Mouse (Mus musculus) liver, embryonic 13.5 days (tissue): Measurements from ENCODE around the gene Nrbp1. TPM values are rescaled to one million over a fixed set of nuclear protein-coding genes. Genes with fewer than 3 reads are reported as not detected.

Source experiments
- ATAC-seq: fragments of 200-750 bp; cut with Nextera tagmentation; 2 replicates; pipeline ENCODE4 v1.8.0; 2017; ENCODE audit warnings: low read depth, mild to moderate bottlenecking, moderate number of reproducible peaks, moderate library complexity
- DNase-seq: peaks from one replicate; pipeline ENCODE4 v3.0.0; 2022
- H3K27ac ChIP-seq: fragments of 300-500 bp; sonication (generic); 2 replicates; pipeline ENCODE4 v1.5.1; 2015; ENCODE audit warnings: moderate library complexity, mild to moderate bottlenecking, inconsistent platforms
- H3K27me3 ChIP-seq: fragments of 300-500 bp; sonication (generic); 2 replicates; pipeline ENCODE4 v1.6.1; 2015; ENCODE audit warnings: mild to moderate bottlenecking, inconsistent platforms
- H3K36me3 ChIP-seq: fragments of 300-500 bp; sonication (generic); 2 replicates; pipeline ENCODE4 v1.6.1; 2015; ENCODE audit warnings: mild to moderate bottlenecking, inconsistent platforms
- H3K4me1 ChIP-seq: fragments of 300-500 bp; sonication (generic); replicated peaks from 2 replicates; pipeline ENCODE4 v1.6.1; 2015; ENCODE audit warnings: inconsistent platforms
- H3K4me2 ChIP-seq: fragments of 300-500 bp; sonication (generic); 2 replicates; pipeline ENCODE4 v1.6.1; 2015; ENCODE audit warnings: inconsistent platforms, mild to moderate bottlenecking, moderate library complexity
- H3K4me3 ChIP-seq: fragments of 300-500 bp; sonication (generic); replicated peaks from 2 replicates; pipeline ENCODE4 v1.5.1; 2015; ENCODE audit warnings: mild to moderate bottlenecking, inconsistent platforms
- H3K9ac ChIP-seq: fragments of 300-500 bp; sonication (generic); 2 replicates; pipeline ENCODE4 v1.6.1; 2015; ENCODE audit warnings: mild to moderate bottlenecking, inconsistent platforms
- H3K9me3 ChIP-seq: fragments of 300-500 bp; sonication (generic); replicated peaks from 2 replicates; pipeline ENCODE4 v1.6.1; 2016; ENCODE audit warnings: inconsistent platforms
- WGBS: fragments of 180-500 bp; shearing (Covaris S2); methylation state at CpG from one replicate; pipeline ENCODE4 v1.1.7; 2015; ENCODE audit not compliant: insufficient replicate concordance; 5-methylcytosine and 5-hydroxymethylcytosine counted together
- polyA plus RNA-seq: library from polyadenylated mRNA; unstranded; fragments of >200 nt; fragmentation: Nextera tagmentation; extraction: Ambion mirVana; gene quantifications from 2 replicates; pipeline ENCODE4 v1.2.1, GENCODE M21; 2015

The Nrbp1 gene
- 47.7 and 54.7 TPM in 2 replicates for polyA plus RNA-seq

DNA sequence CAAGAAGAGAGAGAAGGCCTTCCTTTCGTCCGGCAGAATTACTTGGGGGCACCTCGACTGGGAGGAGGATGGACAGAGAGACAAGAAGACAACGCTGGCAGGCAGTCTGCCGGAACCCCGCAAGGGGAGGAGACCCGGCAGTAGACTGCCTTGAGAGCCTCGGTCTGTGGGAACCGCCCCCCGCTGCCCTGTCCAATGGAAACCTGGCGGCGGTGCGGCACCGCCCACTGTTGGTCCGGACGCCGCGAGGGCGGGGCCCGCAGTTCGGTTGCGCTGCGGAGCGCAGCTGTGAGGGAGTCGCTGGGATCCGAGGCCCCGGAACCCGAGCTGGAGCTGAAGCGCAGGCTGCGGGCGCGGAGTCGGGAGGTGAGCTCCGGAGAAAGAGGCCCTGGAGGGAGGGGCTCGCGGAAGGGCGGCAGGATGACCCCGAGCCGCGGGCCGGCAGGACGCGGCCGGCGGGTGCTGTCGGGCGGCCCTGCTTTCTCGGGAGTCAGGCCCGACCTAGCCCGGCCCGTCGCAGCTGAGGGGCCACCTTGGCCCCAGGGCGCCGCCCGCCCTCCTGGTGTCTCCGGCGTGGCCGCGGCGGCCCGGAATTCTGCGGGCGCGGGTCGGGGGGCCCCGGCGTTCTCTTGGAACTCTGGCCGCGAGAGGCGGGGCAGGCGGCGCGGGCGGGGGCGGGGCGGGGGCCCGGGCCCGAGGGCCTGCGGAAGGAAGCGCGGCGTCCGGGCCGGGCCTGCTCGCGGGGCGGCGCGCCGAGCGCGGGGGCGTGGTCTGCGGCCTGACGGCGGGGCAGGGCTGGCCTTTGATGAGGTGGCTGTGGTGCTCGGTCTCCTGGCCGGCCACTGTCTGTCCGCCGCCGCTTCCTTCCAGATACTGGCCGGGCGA is at the start of gene Nrbp1, which contains the start of gene Gm9970:
Nrbp1 (plus strand) TSS at position 228 of the 885 bp plus-strand sequence.
Gm9970 (minus strand) TSS at position 596 of the 885 bp plus-strand sequence.
- Histone ChIP-seq H3K4me2 (peak within 1 kb of the TSS; percentile 85), H3K4me1 (peaks cover 15% of the 10 kb centered on the region), H3K9ac (peak within 1 kb of the TSS; percentile 94), H3K36me3 (peaks cover 23% of the 10 kb centered on the region), H3K4me3 (peak within 1 kb of the TSS; percentile 94), H3K27ac (peak within 1 kb of the TSS; percentile 96), H3K27me3 (no peaks in the 10 kb centered on the region), H3K9me3 (no peaks in the 10 kb centered on the region)
- peak; percentile 93 for DNase-seq
- under 1% methylated on average over 103 of the region's 103 CpGs for WGBS
- ATAC-seq: peak; percentile 96

DNA sequence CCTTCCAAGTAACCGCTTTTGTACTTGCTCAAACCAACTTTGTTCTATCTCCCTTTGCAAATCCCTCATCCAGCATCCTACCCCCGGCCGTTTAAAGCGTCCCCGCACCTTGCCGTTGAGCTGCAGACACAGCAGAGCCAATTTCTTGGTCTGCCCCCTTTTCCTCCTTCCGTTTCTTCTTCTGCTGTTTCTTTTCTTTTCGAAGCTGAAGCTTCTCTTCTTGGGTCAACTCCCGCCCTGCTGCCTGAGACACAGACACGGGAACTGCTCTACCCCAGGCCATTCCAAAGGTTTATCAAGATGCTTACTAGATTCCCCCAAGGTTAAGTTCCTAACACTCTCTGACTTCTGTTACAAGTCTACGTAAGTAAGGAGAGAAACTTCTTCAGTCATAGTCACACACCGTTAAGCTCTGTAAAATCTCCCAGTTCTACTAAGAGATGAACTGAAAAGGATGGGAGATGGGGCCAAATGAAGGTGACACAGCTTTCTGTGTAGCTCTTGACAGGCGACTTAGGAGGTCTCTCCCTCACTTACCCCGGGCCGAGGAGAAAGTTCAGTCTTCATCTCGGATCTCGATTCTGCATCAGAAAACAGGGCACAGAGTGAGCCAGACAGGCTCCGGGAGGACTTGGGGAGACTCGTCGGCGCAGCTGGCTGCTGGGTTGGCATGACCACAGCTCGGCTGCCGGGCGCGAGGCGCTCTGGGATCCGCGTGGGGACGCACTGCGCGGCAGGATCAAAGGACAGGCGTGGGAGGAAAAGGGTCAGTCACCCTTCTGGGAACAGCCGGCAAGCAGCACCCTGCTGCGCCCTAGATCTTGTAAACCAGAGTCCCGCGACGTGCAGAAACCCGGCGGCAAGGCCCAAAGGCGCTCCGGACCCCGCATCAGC is 48.4 kb upstream of the Nrbp1 start:
- peak; percentile 57 for ATAC-seq
- H3K9me3 ChIP-seq: no peaks in the 10 kb centered on the region
- no peaks in the 10 kb centered on the region for H3K27me3 ChIP-seq
- H3K27ac ChIP-seq: peak overlapping the region; percentile 89
- peak overlapping the region; percentile 96 for H3K9ac ChIP-seq
- 11% methylated on average over 42 of the region's 42 CpGs for WGBS
- H3K4me3 ChIP-seq: peak overlapping the region; percentile 82
- peaks cover 34% of the 10 kb centered on the region for H3K4me1 ChIP-seq
- no peak for DNase-seq
- H3K4me2 ChIP-seq: peak overlapping the region; percentile 89
- H3K36me3 ChIP-seq: peaks cover 71% of the 10 kb centered on the region

DNA sequence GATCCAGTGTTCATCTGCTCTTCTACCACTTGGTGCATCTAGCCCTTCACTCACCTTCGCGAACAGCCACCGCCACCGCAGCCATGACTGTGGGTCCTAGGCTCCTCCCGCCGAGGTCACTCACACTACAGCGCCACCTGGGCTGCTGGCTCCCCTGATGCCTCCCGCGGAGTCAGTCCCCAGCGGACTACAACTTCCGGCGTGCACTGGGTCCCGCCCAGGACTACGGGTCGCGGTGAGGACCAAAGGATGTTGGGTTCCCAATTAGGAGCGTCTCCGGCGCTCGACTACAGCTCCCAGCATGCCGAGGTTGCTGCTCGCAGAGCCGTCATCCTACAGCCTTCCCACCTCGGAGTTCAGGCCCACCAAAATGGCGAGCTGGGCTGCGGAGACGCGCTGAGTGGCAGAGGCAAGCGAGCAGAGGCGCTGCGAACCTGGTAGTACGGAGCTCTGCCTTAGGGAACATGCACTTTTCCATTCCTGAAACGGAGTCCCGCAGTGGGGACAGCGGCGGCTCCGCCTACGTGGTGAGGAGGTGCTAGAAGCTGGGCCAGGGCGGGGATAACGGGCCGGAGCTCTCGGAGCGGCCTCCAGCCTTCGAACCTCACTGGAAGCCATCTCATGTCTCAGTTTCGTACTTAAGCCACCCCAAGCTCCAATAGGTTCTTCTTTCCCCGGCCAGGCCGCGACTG is 47.6 kb upstream of the Nrbp1 start, which contains the start of the genes Snx17 and Eif2b4:
Snx17 (plus strand) TSS at position 289 of the 692 bp plus-strand sequence.
Eif2b4 (minus strand) TSS at position 492 of the 692 bp plus-strand sequence.
- peaks cover 71% of the 10 kb centered on the region for H3K36me3 ChIP-seq
- WGBS: under 1% methylated on average over 48 of the region's 48 CpGs

GRCm38 (mm10) chr5:31193631-31194281 is 46.9 kb upstream of the Nrbp1 start:
- Histone ChIP-seq H3K4me2 (peak overlapping the region; percentile 75), H3K27ac (peak overlapping the region; percentile 87), H3K9me3 (no peaks in the 10 kb centered on the region), H3K27me3 (no peaks in the 10 kb centered on the region), H3K4me3 (peak overlapping the region; percentile 82), H3K4me1 (peaks cover 39% of the 10 kb centered on the region), H3K36me3 (peaks cover 71% of the 10 kb centered on the region), H3K9ac (peak overlapping the region; percentile 91)
- 6% methylated on average over 25 of the region's 25 CpGs for WGBS
- ATAC-seq (no peak), DNase-seq (peak; percentile 36)

More for the DNA sequence above, 47.6 kb upstream of the Nrbp1 start, which contains the start of the genes Snx17 and Eif2b4:
- Histone ChIP-seq H3K4me2 (peak within 1 kb of the TSS; percentile 89), H3K4me3 (peak within 1 kb of the TSS; percentile 82), H3K27me3 (no peaks in the 10 kb centered on the region), H3K9me3 (no peaks in the 10 kb centered on the region), H3K27ac (peak within 1 kb of the TSS; percentile 89), H3K9ac (peak within 1 kb of the TSS; percentile 96), H3K4me1 (peaks cover 39% of the 10 kb centered on the region)
- DNase-seq (peak; percentile 99), ATAC-seq (peak; percentile 96)

- Histone ChIP-seq H3K4me2 (peak overlapping the region; percentile 75), H3K4me1 (peaks cover 42% of the 10 kb centered on the region), H3K27me3 (no peaks in the 10 kb centered on the region), H3K9me3 (no peaks in the 10 kb centered on the region), H3K9ac (peak overlapping the region; percentile 91), H3K27ac (peak overlapping the region; percentile 87; the same call in 1 of the 2 replicates), H3K4me3 (peak overlapping the region; percentile 82), H3K36me3 (peaks cover 72% of the 10 kb centered on the region)
- 84% methylated on average over 16 of the region's 16 CpGs for WGBS
- DNase-seq (no peak), ATAC-seq (no peak)
These were observed 45.9 kb upstream of the Nrbp1 start for GRCm38 (mm10) chr5:31194486-31195485.

DNA sequence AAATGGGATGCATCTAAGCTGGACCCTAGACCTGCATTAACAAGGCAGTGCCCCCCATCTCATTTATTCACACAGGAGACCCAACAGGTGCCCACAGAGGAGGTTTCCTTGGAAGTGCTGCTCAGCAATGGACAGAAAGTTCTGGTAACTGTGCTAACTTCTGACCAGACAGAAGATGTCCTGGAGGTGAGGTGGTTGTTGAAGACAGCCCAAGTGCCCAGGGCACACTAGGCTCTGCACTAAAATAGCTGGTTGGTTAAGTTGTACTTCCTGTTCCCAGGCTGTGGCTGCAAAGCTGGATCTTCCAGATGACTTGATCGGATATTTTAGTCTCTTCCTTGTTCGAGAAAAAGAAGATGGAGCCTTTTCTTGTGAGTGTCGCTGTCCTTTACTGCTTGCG is 45.0 kb upstream of the Nrbp1 start:
- no peak overlapping the region for H3K4me2 ChIP-seq
- no peaks in the 10 kb centered on the region for H3K27me3 ChIP-seq
- ATAC-seq (no peak), DNase-seq (no peak)
- H3K4me1 ChIP-seq: peaks cover 51% of the 10 kb centered on the region
- WGBS: 88% methylated on average over 4 of the region's 4 CpGs
- H3K27ac ChIP-seq: no peak overlapping the region
- H3K9ac ChIP-seq: no peak overlapping the region
- H3K36me3 ChIP-seq: peaks cover 72% of the 10 kb centered on the region
- H3K4me3 ChIP-seq: no peak overlapping the region
- H3K9me3 ChIP-seq: peaks cover 5% of the 10 kb centered on the region

DNA sequence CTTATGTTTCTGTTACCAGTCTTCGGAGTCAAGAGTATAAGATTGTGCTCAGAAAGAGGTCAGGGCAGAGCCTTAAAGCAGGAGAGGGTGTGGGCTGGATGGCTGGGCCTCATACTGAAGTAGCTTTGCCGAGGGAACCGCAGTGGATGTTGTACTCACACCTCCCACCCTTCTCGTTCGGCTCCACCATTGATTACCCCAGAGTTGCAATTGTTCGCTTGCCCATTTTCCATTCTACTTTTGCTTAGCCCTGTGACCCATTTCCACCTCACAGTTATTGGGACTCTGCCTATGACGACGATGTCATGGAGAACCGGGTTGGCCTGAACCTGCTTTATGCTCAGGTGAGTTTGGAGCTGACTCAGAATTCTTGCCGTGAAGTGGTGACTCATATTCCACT is 44.5 kb upstream of the Nrbp1 start:
- ATAC-seq (no peak), DNase-seq (no peak)
- WGBS: 85% methylated on average over 10 of the region's 10 CpGs
- peaks cover 69% of the 10 kb centered on the region for H3K36me3 ChIP-seq
- no peak overlapping the region for H3K9ac ChIP-seq
- H3K27ac ChIP-seq: no peak overlapping the region
- H3K4me1 ChIP-seq: peaks cover 54% of the 10 kb centered on the region
- no peak overlapping the region for H3K4me3 ChIP-seq
- H3K4me2 ChIP-seq: no peak overlapping the region
- H3K9me3 ChIP-seq: peaks cover 5% of the 10 kb centered on the region
- H3K27me3 ChIP-seq: no peaks in the 10 kb centered on the region

DNA sequence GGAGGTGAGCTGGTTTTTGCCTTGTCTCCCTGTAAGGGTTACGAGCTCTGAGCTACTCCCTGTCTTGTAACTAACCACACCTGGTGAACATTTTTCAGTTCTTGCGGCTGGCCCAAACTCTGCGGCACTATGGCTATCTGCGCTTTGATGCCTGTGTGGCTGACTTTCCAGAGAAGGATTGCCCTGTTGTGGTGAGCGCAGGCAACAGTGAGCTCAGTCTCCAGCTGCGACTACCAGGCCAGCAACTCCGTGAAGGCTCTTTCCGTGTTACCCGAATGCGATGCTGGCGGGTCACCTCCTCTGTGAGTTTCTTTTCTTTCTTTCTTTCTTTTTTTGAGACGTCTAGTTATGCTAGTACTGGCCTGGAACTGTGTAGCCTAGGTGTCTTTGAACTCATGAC is 43.6 kb upstream of the Nrbp1 start:
- Histone ChIP-seq H3K36me3 (peaks cover 65% of the 10 kb centered on the region), H3K27me3 (no peaks in the 10 kb centered on the region), H3K4me1 (peaks cover 51% of the 10 kb centered on the region), H3K9me3 (peaks cover 5% of the 10 kb centered on the region), H3K27ac (no peak overlapping the region), H3K9ac (no peak overlapping the region), H3K4me2 (no peak overlapping the region), H3K4me3 (no peak overlapping the region)
- no peak for DNase-seq
- ATAC-seq: no peak
- 91% methylated on average over 12 of the region's 12 CpGs for WGBS

DNA sequence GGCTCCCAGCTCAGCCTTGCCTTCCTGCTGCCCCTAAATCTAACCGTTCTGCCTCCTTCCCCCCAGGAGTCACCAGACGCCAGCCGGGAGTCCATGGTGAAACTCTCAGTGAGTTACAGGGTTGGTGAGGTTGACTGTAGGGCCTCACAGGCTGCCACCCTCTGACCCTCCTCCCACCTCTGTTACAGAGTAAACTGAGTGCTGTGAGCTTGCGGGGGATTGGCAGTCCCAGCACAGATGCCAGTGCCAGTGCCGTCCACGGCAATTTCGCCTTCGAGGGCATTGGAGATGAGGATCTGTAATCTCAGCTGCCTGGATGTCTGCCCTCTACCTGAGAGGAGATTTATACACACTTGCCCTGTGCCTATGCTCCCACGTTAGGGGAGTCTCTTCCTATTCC is 42.5 kb upstream of the Nrbp1 start:
- Histone ChIP-seq H3K4me1 (peaks cover 56% of the 10 kb centered on the region), H3K4me2 (no peak overlapping the region), H3K9ac (no peak overlapping the region), H3K4me3 (no peak overlapping the region), H3K36me3 (peaks cover 74% of the 10 kb centered on the region), H3K9me3 (peaks cover 5% of the 10 kb centered on the region), H3K27me3 (no peaks in the 10 kb centered on the region), H3K27ac (no peak overlapping the region)
- ATAC-seq (no peak), DNase-seq (no peak)
- WGBS: 82% methylated on average over 9 of the region's 9 CpGs
